In the genomic region with DNA sequence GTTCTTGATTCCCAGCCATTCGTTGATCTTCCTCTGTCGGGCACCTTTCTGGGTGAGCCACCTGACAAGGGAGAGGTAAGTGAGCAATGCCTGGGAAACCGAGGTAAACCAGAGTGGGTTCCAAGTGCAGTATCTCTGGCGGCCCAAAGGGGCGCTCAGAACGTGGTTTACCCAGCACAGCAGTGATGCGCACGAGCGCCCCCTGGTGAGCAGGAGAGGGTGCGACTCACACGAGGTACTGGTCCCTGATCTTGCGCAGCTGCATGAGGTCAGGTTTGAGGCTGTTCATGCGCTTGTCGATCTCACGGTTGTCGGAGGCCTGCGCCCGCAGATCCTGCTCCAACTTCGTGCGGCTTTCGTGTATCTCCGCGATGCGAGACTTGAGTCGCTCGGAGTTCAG, we compare ENCODE assay signal across 8 mouse cellular contexts. TPM values are rescaled to one million over a fixed set of nuclear protein-coding genes. Genes with fewer than 3 reads are reported as not detected.
DNase-seq lines count a peak whose midpoint lies in the region; ATAC-seq lines count a peak whose summit lies in the region.

No protein-coding gene starts in this region.

- 10% methylated on average over 26 of the region's 26 CpGs for WGBS in hindbrain, embryonic 14.5 days

- H3K27ac ChIP-seq in hindbrain, embryonic 14.5 days = no peak overlapping the region

- H3K9me3 ChIP-seq in hindbrain, embryonic 14.5 days (ENCODE audit: control insufficient read depth, low read length) = no peaks in the 10 kb centered on the region

- H3K27me3 ChIP-seq in hindbrain, embryonic 14.5 days (ENCODE audit: control insufficient read depth, insufficient read depth, low read length) = no peaks in the 10 kb centered on the region

- no peak overlapping the region for H3K4me3 ChIP-seq in hindbrain, embryonic 14.5 days (replicated peaks; ENCODE audit: low read length)

- H3K36me3 ChIP-seq in hindbrain, embryonic 14.5 days (replicated peaks; ENCODE audit: control insufficient read depth, insufficient read depth) = peaks cover 66% of the 10 kb centered on the region

- DNase-seq in MN1 (ENCODE audit: low spot score) = peak; percentile 98
- peak; percentile 94 for DNase-seq in cerebellum, adult 8-10 months
- peak; percentile 98 for DNase-seq in hindbrain, embryonic 14.5 days (ENCODE audit: low spot score)
- peak; percentile 91 to 92 for DNase-seq in layer of hippocampus, postnatal 36 days
- peak; percentile 96 for DNase-seq in lung, postnatal 25 days (ENCODE audit: low spot score)
- peak; percentile 98 for DNase-seq in retina, embryonic 14.5 days (ENCODE audit: low spot score)
- DNase-seq in thymus, postnatal 36 days = peak; percentile 96 to 97

- H3K4me2 ChIP-seq in hindbrain, embryonic 14.5 days (replicated peaks) = no peak overlapping the region

- H3K4me1 ChIP-seq in hindbrain, embryonic 14.5 days (replicated peaks; ENCODE audit: control insufficient read depth, insufficient read depth, low read length) = peaks cover 24% of the 10 kb centered on the region

- peak; percentile 72 for ATAC-seq in frontal cortex, adult (ENCODE audit: low TSS enrichment)
- ATAC-seq in hindbrain, embryonic 14.5 days (ENCODE audit: low FRiP score) = peak; percentile 79

- H3K9ac ChIP-seq in hindbrain, embryonic 14.5 days = no peak overlapping the region

RNA-seq across cellular contexts. Expression of gene Pik3r2, which starts 7.2 kb away (rescaled TPM):
- polyA plus RNA-seq in hindbrain, embryonic 14.5 days (2014; fragmentation: Nextera tagmentation; extraction: Ambion mirVana) = 83.0 and 84.6 TPM in 2 replicates
- 100 to 1,000 TPM; 153 to 158 TPM for total RNA-seq in layer of hippocampus, postnatal 36 days (2021)

RNA-seq across cellular contexts. Expression of gene Mpv17l2, which starts 8.6 kb away (rescaled TPM):
- 34.4 and 43.5 TPM in 2 replicates for polyA plus RNA-seq in hindbrain, embryonic 14.5 days (2014; fragmentation: Nextera tagmentation; extraction: Ambion mirVana)
- total RNA-seq in layer of hippocampus, postnatal 36 days (2021) = 10 to 100 TPM; 34.3 to 35.8 TPM

RNA-seq across cellular contexts. Expression of gene Rab3a, which starts 14.9 kb away (rescaled TPM):
- 519 and 565 TPM in 2 replicates for polyA plus RNA-seq in hindbrain, embryonic 14.5 days (2014; fragmentation: Nextera tagmentation; extraction: Ambion mirVana)
- 100 to 1,000 TPM; 729 to 765 TPM for total RNA-seq in layer of hippocampus, postnatal 36 days (2021)

RNA-seq across cellular contexts. Expression of gene Mast3, which starts 35.5 kb away (rescaled TPM):
- polyA plus RNA-seq in hindbrain, embryonic 14.5 days (2014; fragmentation: Nextera tagmentation; extraction: Ambion mirVana) = 23.3 and 26.6 TPM in 2 replicates
- total RNA-seq in layer of hippocampus, postnatal 36 days (2021) = 100 to 1,000 TPM; 452 to 459 TPM

RNA-seq across cellular contexts. Expression of gene Il12rb1, which starts 38.9 kb away (rescaled TPM):
- polyA plus RNA-seq in hindbrain, embryonic 14.5 days (2014; fragmentation: Nextera tagmentation; extraction: Ambion mirVana) = 0.09 TPM in 1 of 2 replicates, not detected in the other
- under 1 TPM; 0.56 to 0.87 TPM for total RNA-seq in layer of hippocampus, postnatal 36 days (2021)
